Mouse (Mus musculus) heart, adult 2 months (tissue): ENCODE measurements at regions not wholly inside any gene's neighbourhood (a gene's known extent, or its start where the extent isn't known, plus 50 kb on each side); places are given as distances from the start of the nearest gene placed in this dataset.
A peak's percentile ranks its signal among the peaks of the same experiment; 100 is the strongest.

Source experiments
- DNase-seq, 2 experiments: peaks; one replicate each; pipeline ENCODE4 v3.0.0; 2021
- H3K27ac ChIP-seq: fragments of 200-600 bp; 2 replicates; pipeline ENCODE4 v1.8.1; 2022
- H3K27me3 ChIP-seq: fragments of 200-500 bp; 2 replicates; pipeline ENCODE4 v1.6.1; 2012; ENCODE audit warnings: mild to moderate bottlenecking, low read length, inconsistent platforms, mixed read lengths; ENCODE audit not compliant: control insufficient read depth, insufficient read depth
- H3K36me3 ChIP-seq: fragments of 200-500 bp; 2 replicates; pipeline ENCODE4 v1.6.1; 2012; ENCODE audit warnings: low read length, inconsistent platforms; ENCODE audit not compliant: control insufficient read depth, insufficient read depth
- H3K4me1 ChIP-seq: fragments of 200-500 bp; 2 replicates; pipeline ENCODE4 v1.6.1; 2011; ENCODE audit warnings: low read length; ENCODE audit not compliant: control insufficient read depth, insufficient read depth
- H3K4me3 ChIP-seq: fragments of 200-600 bp; 2 replicates; pipeline ENCODE4 v1.8.1; 2022
- H3K79me2 ChIP-seq: fragments of 200-500 bp; replicated peaks from 2 replicates; pipeline ENCODE4 v1.6.1; 2012; ENCODE audit warnings: mild to moderate bottlenecking, inconsistent platforms, low read length, moderate library complexity, mixed read lengths; ENCODE audit not compliant: control insufficient read depth, insufficient read depth
- H3K9ac ChIP-seq: fragments of 200-500 bp; 2 replicates; pipeline ENCODE4 v1.6.1; 2012; ENCODE audit warnings: low read depth, mild to moderate bottlenecking, control low read depth, inconsistent platforms, low read length, mixed read lengths
- CTCF ChIP-seq: fragments of 200-600 bp; IDR thresholded peaks from 2 replicates; pipeline ENCODE4 v1.8.1; 2022; ENCODE audit warnings: antibody characterized with exemption, mild to moderate bottlenecking, moderate library complexity
- EP300 ChIP-seq: fragments of 200-500 bp; IDR thresholded peaks from 2 replicates; pipeline ENCODE4 v1.6.1; 2011; ENCODE audit warnings: low read depth, low read length, control low read depth; ENCODE audit not compliant: insufficient read depth
- POLR2A ChIP-seq: fragments of 200-500 bp; IDR thresholded peaks from 2 replicates; pipeline ENCODE4 v1.6.1; 2011; ENCODE audit warnings: mild to moderate bottlenecking, low read depth, low read length, control low read depth; ENCODE audit not compliant: insufficient read depth
- WGBS: fragments of 180-500 bp; shearing (Covaris S2); methylation state at CpG from one replicate; pipeline ENCODE4 v1.1.7; 2018; 5-methylcytosine and 5-hydroxymethylcytosine counted together
- intact Hi-C: fragments of 180-260 bp; cut with DNase I; formaldehyde crosslinking; loops from one replicate; pipeline ENCODE4 v1.15.1; 2025

DNA sequence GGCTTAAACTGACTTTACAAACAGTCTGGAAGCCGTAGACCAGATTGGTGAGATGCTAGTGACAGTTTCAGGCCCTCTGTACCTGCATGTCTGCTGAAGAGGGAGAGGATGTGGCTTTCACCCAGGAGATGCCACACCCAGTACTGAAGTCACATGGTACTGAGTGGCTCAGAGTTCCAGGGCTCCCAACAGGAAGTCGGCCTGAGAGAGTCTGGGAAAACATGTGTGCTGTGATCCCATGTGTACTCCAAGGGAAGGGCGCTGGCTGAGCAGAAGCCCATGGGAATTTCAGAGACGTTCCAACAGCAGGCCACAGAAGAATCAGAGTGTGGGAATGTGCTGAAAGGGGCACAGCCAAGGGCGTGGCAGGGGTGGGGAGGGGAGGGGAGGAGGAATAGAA, 120.7 kb upstream of the Spdye4c start:
- peak overlapping the region; percentile 55 for H3K27ac ChIP-seq
- WGBS = 45% methylated on average over 5 of the region's 5 CpGs
- intact Hi-C loops = loop anchor here (1.0 to 5.0 kb wide), 2 partner anchors 37 to 43 kb away; no protein-coding TSS in a partner anchor

DNA sequence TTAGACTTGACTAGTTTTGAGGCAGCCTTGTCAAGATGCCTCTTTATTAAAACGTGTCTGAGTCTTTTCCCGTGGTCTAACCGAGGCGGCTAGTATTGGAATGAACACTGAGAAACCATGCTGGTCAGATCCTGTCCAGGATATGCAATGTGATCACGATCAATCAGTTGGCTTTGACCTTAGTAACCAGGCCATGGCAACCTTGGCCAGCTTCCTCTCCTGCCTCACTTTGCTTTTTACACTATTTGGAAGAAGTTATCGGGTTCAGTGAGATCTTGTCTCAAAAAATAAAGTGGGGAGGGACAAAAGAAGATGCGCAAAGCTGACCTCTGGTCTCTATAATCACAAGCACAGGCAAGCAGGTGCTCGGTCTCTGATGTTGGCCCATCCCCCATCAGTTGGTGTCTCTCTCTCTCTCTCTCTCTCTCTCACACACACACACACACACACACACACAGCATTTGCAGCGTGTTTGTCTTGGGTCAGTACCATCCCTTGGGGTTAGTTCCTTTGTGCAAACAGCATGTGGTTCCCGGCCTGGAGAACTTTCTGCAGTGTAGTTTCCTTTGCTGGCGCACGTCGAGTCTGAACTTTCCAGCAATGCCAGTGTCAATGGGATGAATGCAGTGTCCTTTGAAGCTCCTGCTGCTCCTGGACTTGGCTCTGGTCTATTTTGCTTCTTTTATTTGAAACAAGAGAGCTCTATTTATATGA, 117.6 kb upstream of the Spdye4c start:
- intact Hi-C loops = loop anchor here (5.0 kb wide), 1 partner anchor 46 kb away; no protein-coding TSS in a partner anchor
- no peaks in the 10 kb centered on the region for H3K79me2 ChIP-seq
- H3K4me3 ChIP-seq = no peak overlapping the region
- H3K27ac ChIP-seq = peak overlapping the region; percentile 9; the same call in 1 of the 2 replicates
- peaks cover 2% of the 10 kb centered on the region for H3K4me1 ChIP-seq
- TF ChIP-seq CTCF = no peak
- TF ChIP-seq POLR2A = no peak
- TF ChIP-seq EP300 = no peak
- H3K27me3 ChIP-seq = no peaks in the 10 kb centered on the region
- no peak overlapping the region for H3K9ac ChIP-seq
- WGBS = 58% methylated on average over 13 of the region's 13 CpGs
- DNase-seq = peak in 1 of 2 experiments; percentile 39
- H3K36me3 ChIP-seq = no peaks in the 10 kb centered on the region

More for the DNA sequence above, 120.7 kb upstream of the Spdye4c start:
- Histone ChIP-seq H3K4me1 (peaks cover 2% of the 10 kb centered on the region), H3K79me2 (no peaks in the 10 kb centered on the region), H3K9ac (no peak overlapping the region), H3K27me3 (no peaks in the 10 kb centered on the region), H3K36me3 (no peaks in the 10 kb centered on the region), H3K4me3 (no peak overlapping the region)
- TF ChIP-seq EP300 (peak; percentile 80; the same call in 1 of the 2 replicates), CTCF (no peak)
- peak; percentile 51 to 75 for DNase-seq

DNA sequence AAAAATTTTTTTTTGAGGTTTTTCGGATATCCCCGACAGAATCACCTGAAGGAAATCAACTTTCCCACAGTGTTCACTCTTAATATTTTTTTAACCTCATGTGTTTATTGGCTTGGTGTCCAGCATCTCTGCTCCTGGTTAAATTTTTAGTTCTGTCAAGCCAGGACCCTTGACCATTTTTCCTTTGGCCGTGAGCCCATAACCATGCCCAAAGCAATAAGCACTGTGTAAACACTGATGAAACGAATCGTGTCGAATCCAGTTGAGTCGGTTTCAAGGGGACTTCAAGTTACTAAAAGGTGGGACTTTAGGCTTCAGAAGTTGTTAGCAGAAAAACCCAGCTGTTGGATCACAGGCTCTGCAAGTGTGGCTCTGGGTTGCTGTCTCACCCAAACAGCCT, 117.0 kb upstream of the Spdye4c start:
- DNase-seq = no peak
- H3K36me3 ChIP-seq = no peaks in the 10 kb centered on the region
- H3K79me2 ChIP-seq = no peaks in the 10 kb centered on the region
- 64% methylated on average over 7 of the region's 7 CpGs for WGBS
- peak overlapping the region; percentile 9; the same call in 1 of the 2 replicates for H3K27ac ChIP-seq
- no peak overlapping the region for H3K4me3 ChIP-seq
- intact Hi-C loops = loop anchor here (5.0 kb wide), 1 partner anchor 47 kb away; no protein-coding TSS in a partner anchor
- TF ChIP-seq EP300 (no peak), POLR2A (no peak), CTCF (no peak)
- H3K4me1 ChIP-seq = peaks cover 2% of the 10 kb centered on the region
- H3K27me3 ChIP-seq = no peaks in the 10 kb centered on the region
- H3K9ac ChIP-seq = no peak overlapping the region

- Histone ChIP-seq H3K4me1 (no peaks in the 10 kb centered on the region), H3K27me3 (no peaks in the 10 kb centered on the region), H3K4me3 (no peak overlapping the region), H3K79me2 (no peaks in the 10 kb centered on the region), H3K36me3 (no peaks in the 10 kb centered on the region), H3K9ac (no peak overlapping the region), H3K27ac (no peak overlapping the region)
- 65% methylated on average over 2 of the region's 2 CpGs for WGBS
- TF ChIP-seq CTCF (no peak), POLR2A (no peak), EP300 (no peak)
- intact Hi-C loops = no loop called here
- no peak for DNase-seq
Measured at GRCm38 (mm10) chr2:128477242-128477641, 113.8 kb upstream of the Spdye4c start.

GRCm38 (mm10) chr2:128491217-128491877, 99.7 kb upstream of the Spdye4c start:
- intact Hi-C loops = no loop called here
- Histone ChIP-seq H3K27me3 (no peaks in the 10 kb centered on the region), H3K4me3 (no peak overlapping the region), H3K36me3 (no peaks in the 10 kb centered on the region), H3K9ac (no peak overlapping the region), H3K79me2 (no peaks in the 10 kb centered on the region), H3K27ac (no peak overlapping the region), H3K4me1 (no peaks in the 10 kb centered on the region)
- 85% methylated on average over 7 of the region's 7 CpGs for WGBS
- no peak for DNase-seq
- TF ChIP-seq CTCF (no peak), POLR2A (no peak), EP300 (no peak)

- no peaks in the 10 kb centered on the region for H3K36me3 ChIP-seq
- no peak overlapping the region for H3K27ac ChIP-seq
- H3K9ac ChIP-seq = no peak overlapping the region
- no peaks in the 10 kb centered on the region for H3K27me3 ChIP-seq
- TF ChIP-seq POLR2A (no peak), CTCF (no peak), EP300 (no peak)
- no peak for DNase-seq
- intact Hi-C loops = no loop called here
- WGBS = 85% methylated on average over 5 of the region's 5 CpGs
- H3K4me3 ChIP-seq = no peak overlapping the region
- H3K4me1 ChIP-seq = no peaks in the 10 kb centered on the region
- no peaks in the 10 kb centered on the region for H3K79me2 ChIP-seq
Measured at GRCm38 (mm10) chr2:128493871-128494270, 97.1 kb upstream of the Spdye4c start.
